Mouse (Mus musculus) liver, embryonic 14 days (tissue): ENCODE measurements around the gene Gnb1l. TPM values are rescaled to one million over a fixed set of nuclear protein-coding genes. Genes with fewer than 3 reads are reported as not detected.

Experiments used
- polyA plus RNA-seq: library from polyadenylated mRNA; depleted of rRNA; stranded (reverse); fragments of >200 nt; gene quantifications from 2 replicates; pipeline ENCODE4 v1.2.3, GENCODE M21; 2012; rRNA removed

The Gnb1l gene
- polyA plus RNA-seq: 4.7 and 6.2 TPM in 2 replicates

DNA sequence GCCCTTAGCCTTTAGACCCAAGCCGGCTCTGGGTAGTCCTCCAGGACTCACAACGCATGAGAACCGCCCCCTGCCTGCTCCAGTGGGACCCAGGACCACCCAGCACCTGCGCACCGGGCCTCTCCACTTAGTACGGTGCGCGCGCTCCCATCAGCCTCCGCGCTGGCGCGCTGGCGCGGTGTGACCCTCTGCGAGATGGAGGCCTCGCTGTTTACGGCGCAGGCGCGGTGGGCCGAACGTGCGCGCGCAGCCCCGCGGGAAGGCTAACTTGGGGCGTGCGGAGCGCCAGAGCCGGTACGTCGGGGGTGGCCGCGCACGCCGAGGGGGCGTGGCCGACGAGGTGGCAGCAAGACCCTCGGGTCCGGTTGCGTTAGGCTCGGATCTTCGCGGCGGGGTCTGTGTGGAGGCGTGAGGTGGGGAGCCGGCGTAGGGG lies at the start of gene Gnb1l, which contains the start of gene Rtl10:
TSS of gene Gnb1l (plus strand) at position 156 of the 433 bp plus-strand sequence.
TSS of gene Rtl10 (plus strand) at position 344 of the 433 bp plus-strand sequence.

DNA sequence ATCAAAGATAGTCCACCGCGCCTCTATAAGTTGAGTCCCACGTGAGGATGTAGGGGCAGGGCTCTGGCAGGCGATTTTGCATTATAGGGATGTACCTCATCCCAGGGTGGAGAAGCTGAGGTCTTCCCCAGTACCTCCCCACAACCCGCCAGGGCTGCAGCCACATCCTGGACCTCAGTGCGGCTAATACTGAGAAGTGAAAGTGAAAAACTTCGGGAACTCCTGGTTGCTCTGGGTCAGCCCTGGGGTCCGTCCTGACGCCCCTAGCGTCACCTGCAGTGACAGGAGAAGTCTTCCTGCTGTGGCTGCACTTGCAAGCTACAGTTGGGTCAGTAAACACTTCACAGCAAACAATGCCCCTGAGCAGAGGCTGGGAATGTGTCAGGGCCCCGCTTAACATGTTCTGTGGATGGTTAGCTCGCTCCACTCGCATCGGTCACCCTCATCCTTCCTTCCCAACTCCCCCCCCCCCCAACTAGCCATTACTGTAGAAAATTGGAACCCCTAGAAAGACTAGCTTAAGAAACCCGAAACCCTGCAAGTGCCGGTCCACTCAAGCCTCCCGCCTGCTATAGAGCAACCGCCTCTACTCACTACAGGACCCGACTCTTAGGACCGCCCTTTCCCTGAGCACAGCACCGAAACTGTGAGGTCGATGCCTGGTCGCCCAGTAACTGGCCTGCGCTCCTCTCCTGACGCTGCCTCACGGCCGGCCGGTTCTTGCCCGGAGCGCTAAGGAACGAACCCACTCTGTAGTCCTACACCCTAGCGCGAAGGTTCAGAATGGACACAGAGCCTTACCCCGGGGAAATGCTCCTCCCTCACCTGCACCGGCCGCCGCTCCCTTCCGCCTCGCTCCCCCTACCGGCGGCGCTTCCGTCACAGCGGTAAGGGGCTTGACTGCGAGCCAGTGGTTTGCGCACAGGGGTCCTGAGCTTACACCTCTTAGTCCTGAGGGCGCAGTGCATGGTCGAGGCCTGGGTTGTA lies 91.6 kb downstream of the Gnb1l start, which contains the start of gene Tbx1:
TSS of gene Tbx1 (minus strand) at position 868 of the 987 bp plus-strand sequence.

Other genes with a start within 250 kb of the Gnb1l start
- gene Ranbp1, start 250.0 kb upstream of the Gnb1l start, polyA plus RNA-seq: 169 and 183 TPM in 2 replicates
- gene Gm49776, start 240.4 kb upstream of the Gnb1l start, polyA plus RNA-seq: 0.15 and 0.36 TPM in 2 replicates
- gene Dgcr8, start 209.5 kb upstream of the Gnb1l start, polyA plus RNA-seq: 23.2 and 24.4 TPM in 2 replicates
- gene Tango2, start 150.6 kb upstream of the Gnb1l start, polyA plus RNA-seq: 38.8 and 45.8 TPM in 2 replicates
- gene Arvcf, start 150.5 kb upstream of the Gnb1l start, polyA plus RNA-seq: 6.8 and 7.3 TPM in 2 replicates
- gene Txnrd2, start 72.3 kb upstream of the Gnb1l start, polyA plus RNA-seq: 100 and 122 TPM in 2 replicates
- 60.2 and 73.5 TPM in 2 replicates for gene Comt, start 71.9 kb upstream of the Gnb1l start, polyA plus RNA-seq
- gene Rtl10, start 188 bp downstream of the Gnb1l start, polyA plus RNA-seq: 1.5 and 2.5 TPM in 2 replicates
- gene Tbx1, start 92.0 kb downstream of the Gnb1l start, polyA plus RNA-seq: 0.01 and 0.07 TPM in 2 replicates
- gene Gp1bb, start 123.7 kb downstream of the Gnb1l start, polyA plus RNA-seq: 12.3 and 14.7 TPM in 2 replicates
- gene Gm49601, start 127.7 kb downstream of the Gnb1l start, polyA plus RNA-seq: 0.70 and 0.88 TPM in 2 replicates
- gene Sept5, start 131.2 kb downstream of the Gnb1l start, polyA plus RNA-seq: 2.0 and 2.3 TPM in 2 replicates